Mouse (Mus musculus) forelimb bud, embryonic 11.5 days (tissue): ENCODE results near the gene Fam166b.

Experiments
- DNase-seq: peaks from one replicate; pipeline ENCODE4 v3.0.0-alpha.2; 2012; ENCODE audit warnings: low read depth, low spot score

The Fam166b gene

GRCm38 (mm10) chr4:43404697-43405096 is 24.2 kb downstream of the Fam166b start:
- DNase-seq: no peak

DNA sequence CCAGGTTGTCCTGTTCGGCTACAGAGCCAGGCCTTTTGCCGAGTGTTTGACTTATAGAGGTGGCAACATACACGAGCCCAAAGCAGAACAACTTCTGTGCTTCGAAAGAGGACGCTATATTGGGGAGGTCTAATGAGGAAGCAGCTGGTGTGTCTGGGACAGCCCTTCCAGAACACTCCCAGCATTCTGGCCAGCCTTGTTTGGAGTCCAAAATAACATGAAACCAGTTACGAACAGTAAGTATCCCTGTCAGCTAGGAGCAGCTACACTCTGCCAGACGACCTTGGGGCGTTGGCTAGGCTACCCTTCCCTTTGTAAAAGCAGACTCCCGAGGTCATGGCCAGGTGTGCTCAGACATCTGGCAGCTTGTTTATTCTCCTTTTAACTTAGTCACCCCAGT is 26.7 kb downstream of the Fam166b start:
- DNase-seq: no peak

GRCm38 (mm10) chr4:43401486-43401885 is 27.4 kb downstream of the Fam166b start:
- no peak for DNase-seq

- peak; percentile 59 for DNase-seq
Measured at GRCm38 (mm10) chr4:43400976-43401375, 28.0 kb downstream of the Fam166b start.

DNA sequence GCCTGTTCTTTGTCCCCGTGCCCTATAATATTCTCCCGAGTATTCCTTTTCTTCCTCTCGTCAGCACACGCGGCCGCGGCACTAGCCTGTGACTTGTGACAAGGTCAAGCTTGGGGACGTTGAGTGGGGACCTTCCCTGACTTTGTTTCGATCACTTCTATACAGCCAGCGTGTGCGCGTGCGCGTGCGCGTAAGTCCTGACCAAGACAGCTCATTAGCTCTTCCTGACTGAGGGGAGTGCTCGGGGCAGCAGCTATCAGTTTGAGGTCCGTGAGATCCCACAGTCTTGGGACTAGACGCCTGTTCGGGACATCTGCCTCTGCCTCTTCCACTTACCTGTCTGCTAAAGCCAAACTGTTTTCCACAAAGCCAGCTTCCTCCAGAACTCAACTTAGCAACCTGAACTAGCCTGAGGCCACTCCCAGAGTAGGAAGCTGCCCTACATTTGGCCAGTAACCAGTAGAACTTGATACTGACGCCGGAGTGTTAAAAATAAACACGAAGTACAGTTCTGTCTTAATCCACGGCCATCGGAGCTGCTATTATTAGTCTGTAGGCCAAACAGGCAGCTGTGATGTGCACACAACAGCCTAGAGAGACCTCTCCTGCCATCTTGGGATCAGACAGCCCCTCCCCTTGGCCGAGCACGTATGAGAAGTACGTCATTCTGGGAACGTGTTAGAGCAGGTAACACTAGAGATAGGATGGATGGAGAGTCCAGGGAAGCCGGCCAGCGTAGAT is 29.4 kb downstream of the Fam166b start:
- DNase-seq: no peak

DNA sequence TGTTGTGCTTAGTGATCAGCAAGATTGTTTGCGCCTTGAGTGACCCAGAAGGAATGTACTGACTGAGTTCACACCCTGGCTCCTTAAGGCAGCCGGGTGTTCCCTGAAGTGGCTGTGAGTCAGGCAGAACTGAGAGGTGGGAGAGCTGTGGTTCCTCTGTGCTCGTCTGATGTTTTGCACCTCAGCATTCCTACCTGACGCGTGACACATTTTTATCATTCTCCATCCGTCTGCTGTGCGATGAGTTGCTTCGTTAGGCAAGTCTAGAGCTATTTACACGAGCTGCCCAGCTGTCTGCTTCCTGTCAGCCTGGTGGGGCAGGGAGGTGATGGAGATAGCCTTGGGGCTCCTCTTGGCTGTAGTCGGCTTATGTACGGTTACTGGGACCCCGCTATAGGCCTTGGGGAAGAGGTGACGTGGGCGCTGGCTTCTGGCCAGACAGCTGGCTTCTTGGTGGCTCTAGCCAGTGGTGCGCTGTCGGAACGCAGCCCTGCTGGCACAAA is 30.1 kb downstream of the Fam166b start:
- DNase-seq: peak; percentile 24

GRCm38 (mm10) chr4:43398014-43398413 is 30.9 kb downstream of the Fam166b start:
- no peak for DNase-seq

DNA sequence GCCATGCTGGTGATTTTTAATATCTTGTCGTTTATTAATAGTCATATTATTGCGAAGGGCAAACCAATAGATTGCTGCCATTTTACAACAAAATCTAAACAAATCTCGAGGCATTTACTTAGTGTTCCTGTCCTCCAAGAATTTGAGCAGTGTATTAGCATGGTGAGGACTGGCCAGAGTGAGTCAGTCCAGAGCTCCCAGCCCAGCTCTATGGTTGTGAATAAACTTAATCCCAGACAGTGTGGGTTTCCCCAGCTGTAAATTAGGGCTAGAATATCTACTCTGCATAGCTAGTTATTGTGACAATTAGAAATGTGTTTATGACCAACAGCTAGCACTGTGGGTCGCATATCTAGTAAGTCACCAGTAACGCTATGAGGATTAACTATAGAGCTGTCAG is 32.6 kb downstream of the Fam166b start:
- no peak for DNase-seq

- no peak for DNase-seq
Measured at GRCm38 (mm10) chr4:43395836-43396235, 33.1 kb downstream of the Fam166b start.

DNA sequence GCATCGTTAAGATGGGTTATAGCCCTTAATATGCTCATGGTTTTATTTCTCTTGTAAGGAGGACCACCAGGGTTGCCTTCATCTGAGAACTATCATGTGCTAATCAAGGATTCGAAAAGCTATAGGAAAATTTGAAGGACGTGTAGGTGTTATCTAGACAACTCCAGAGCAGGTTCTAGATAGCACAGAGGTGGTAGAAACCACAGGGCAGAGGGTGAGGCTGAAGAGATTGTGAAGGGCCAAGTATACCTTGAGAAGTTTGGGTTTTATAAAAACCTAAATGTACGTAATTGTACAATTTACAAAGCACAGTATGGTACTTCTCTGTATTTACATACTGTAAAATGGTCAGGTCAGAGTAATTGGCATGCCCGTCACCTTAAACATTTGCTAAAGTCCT is 33.8 kb downstream of the Fam166b start:
- DNase-seq: no peak

GRCm38 (mm10) chr4:43394345-43394891 is 34.5 kb downstream of the Fam166b start:
- DNase-seq: no peak

DNA sequence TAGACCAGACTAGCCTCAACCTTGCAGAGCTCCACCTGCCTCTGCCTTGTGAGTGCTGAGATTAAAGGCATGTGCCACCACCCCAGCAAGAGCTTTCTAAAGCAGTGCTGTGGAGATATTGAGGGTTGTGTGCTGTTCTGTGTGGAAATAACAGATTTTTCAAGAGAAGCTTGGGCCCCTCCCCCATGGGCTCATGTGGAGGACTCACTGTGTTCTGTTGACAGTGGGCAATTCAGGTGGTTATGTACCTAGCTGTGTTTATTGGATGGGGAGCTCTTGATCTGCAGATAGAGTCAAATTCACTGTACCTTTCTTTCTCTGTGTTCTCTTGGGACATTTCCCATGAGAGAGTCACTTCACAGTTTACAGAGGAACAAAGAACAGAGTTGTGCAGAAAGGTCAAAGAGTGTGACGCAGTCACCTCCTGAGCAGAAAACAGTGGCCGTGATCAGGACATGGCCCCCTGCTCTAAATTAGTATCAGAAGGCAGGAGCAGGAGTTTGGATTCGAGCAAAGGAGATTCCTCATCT is 37.3 kb downstream of the Fam166b start:
- DNase-seq: no peak

DNA sequence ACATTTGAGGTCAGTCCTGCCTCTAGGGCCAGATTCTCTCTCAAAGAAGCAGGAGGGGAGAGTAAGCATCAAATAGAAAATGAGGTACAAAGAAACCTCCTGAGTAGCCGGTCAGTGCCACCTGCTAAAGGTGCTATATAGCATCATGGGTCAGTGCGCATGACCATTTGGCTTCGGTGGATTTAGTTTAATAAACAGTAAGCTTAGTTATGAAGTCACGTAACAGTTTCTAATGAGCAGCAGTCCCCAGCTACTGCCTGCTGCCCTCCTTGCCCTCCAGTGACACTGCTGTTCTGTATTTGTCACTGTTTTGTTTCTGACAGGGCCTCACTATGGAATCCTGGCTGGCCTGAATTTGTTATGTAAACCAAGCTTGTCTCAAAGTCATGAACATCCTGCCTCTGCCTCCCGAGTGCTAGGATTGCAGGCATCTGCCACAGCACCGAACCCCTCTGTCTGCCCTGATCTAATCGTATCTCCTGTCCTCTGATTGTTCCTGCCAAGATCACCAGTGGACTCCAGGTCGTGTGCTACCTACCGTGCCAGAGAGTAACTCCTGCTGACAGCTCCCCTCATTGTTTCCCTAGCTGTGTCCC is 39.0 kb downstream of the Fam166b start:
- no peak for DNase-seq

DNA sequence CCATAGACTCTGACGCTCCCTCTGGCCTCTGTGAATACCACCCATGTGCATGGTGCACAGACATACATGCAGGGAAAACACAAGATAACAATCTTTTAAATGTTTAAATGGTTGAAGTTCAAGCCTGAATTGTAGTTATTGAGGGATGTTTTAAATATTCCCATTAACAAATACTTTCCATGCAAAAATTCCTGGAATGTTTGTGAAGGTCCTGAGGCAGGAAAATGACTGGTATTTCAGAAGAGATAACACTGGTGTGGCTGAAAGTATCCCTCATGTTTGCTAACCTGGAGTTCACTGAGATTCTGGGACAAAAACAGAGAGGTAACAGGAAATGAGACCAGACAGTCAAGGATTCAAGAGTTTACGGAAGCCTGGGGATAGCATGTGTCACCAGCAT is 39.5 kb downstream of the Fam166b start:
- DNase-seq: no peak

DNA sequence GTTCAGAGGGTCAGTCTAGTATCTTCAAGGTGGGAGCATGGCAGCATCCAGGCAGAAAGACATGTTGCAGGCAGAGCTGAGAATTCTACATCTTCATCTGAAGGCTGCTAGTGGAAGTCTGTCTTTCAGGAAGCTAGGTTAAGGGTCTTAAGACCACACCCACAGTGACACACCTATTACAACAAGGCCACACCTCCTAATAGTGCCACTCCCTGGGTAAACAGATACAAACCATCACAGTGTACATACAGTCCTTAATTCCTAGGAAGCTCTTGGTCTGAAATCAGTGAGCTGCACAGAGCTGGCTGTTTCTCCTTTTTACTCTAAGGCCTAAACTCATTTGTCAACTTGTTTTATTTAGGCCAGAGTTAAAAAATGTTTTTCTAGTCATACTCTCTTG is 42.0 kb downstream of the Fam166b start:
- no peak for DNase-seq

DNA sequence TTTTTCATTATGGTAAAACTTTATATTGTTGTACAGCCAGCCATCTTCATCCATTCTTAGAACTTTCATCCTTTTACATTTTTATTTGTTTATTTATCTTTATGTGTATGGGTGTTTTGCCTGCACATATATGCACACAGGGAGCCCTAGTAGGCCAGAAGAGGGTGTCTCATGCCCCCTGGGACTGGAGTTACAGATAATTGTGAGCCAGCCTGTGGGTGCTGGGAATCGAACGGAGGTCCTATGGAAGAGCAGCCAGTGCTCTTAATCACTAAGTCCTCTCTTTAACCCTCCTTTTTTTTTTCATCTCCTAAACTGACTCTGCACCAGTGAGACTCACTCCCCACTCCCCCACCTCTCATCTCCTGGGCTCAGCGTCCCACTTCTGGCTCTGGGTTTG is 44.4 kb downstream of the Fam166b start:
- DNase-seq: no peak

GRCm38 (mm10) chr4:43384083-43384460 is 44.9 kb downstream of the Fam166b start:
- no peak for DNase-seq

- DNase-seq: no peak
Measured at GRCm38 (mm10) chr4:43383246-43384082, 45.5 kb downstream of the Fam166b start.

- no peak for DNase-seq
Measured at GRCm38 (mm10) chr4:43382155-43383020, 46.5 kb downstream of the Fam166b start.

- DNase-seq: peak; percentile 81
Measured at GRCm38 (mm10) chr4:43381408-43382154, 47.4 kb downstream of the Fam166b start, which contains the start of gene Rusc2. TSS of gene Rusc2 (plus strand) at chr4:43381979.
